Mouse (Mus musculus) thymus, adult 2 months (tissue): ENCODE measurements around the gene Phb.

Experiments used
- CTCF ChIP-seq: fragments of 200-500 bp; IDR thresholded peaks from 2 replicates; pipeline ENCODE4 v1.5.1; 2012; ENCODE audit warnings: mild to moderate bottlenecking, control low read depth, low read length, moderate library complexity, borderline replicate concordance; ENCODE audit not compliant: control insufficient read depth, poor library complexity, insufficient read depth; ENCODE audit errors: extremely low read depth
- POLR2A ChIP-seq: fragments of 200-500 bp; IDR thresholded peaks from 2 replicates; pipeline ENCODE4 v1.6.1; 2012; ENCODE audit warnings: mild to moderate bottlenecking, low read length, control low read depth, moderate library complexity; ENCODE audit not compliant: control insufficient read depth, poor library complexity, insufficient read depth; ENCODE audit errors: extremely low read depth

DNA sequence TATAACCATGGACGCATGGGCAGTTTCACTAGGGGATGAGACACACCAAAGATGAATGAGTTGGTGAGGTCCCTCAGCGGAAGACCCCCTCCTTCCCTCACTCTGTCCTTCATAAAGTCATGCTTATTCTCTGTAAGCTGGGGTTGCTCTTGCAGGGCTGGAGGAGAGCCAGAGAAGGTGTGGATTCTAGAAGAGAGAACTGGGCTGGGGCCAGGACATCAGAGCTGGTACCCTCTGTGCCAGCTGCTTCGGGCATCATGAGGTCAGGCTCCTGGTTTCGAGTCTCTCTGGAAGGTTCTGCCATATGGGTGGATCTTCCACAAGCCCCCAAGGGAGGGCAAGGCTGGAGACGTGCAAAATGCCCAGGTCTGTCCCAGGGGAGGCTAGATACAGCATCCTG, 31.8 kb downstream of the Phb start:
- TF ChIP-seq CTCF (no peak), POLR2A (no peak)
